Mouse (Mus musculus): ENCODE measurements around the gene Rhd. TPM values are rescaled to one million over a fixed set of nuclear protein-coding genes. Genes with fewer than 3 reads are reported as not detected.

Gene Rhd
- total RNA-seq, 2 experiments from 2014 or later, result not detected

DNA sequence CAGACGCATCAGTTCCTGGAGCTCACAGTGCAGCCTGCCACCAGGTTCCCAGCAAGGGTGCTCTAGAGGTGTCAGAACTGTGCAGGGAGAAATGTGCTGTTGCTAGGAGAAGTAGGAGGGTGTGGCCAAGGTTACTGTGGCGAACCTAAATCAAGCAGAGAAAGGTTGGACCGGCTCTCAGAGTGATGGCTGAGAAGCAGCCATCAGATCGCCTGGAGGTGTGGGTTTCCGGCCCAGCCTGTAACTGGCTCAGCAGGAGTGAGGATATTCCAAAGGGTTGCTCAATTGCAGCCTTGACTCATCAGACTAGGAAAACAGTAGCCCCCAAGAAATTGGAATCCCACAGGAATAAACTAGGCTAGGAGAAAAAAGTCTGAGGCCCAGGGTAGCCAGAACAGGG is 7.8 kb upstream of the Rhd start:
- DNase-seq (ENCODE audit: low spot score in 2 of 2), result no peak

DNA sequence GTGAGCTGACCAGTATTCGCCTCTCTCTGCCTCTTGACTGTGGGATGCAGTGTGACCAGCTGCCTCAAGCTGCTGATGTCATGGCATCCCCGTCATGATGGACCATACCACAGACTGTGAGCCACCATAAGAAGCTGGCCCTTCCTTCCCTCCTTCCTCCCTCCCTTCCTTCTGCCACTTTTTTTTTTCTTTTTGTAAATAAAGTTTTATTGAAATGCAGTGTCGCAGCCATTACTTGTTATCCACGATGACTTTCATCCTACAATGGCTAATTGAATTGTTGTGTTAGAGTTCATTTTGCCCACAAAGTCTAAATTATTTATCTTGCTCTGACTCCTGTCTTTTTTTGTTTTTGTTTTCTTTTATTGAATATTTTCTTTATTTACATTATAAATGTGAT is 5.8 kb upstream of the Rhd start:
- DNase-seq (ENCODE audit: low spot score in 2 of 2), result no peak

DNA sequence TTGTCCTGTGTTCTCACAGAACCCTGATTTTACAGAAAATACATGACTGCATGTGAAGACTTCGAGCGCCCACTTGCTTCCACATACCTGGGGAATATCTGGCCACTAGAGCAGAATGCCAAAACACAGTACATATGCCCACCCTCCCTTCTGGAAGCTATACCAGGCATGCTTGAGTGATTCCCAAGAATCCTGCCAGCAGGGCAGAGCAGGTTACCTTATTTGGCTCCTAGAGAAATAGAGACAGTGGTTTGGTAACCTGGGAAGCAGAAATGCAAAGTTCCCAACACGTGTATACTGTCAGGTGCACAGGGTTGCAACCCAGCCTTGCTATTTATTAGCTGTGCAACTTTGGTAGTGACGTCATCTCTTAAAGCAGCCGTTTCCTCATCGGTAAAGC is 2.5 kb upstream of the Rhd start:
- no peak for DNase-seq (ENCODE audit: low spot score in 2 of 2)

DNA sequence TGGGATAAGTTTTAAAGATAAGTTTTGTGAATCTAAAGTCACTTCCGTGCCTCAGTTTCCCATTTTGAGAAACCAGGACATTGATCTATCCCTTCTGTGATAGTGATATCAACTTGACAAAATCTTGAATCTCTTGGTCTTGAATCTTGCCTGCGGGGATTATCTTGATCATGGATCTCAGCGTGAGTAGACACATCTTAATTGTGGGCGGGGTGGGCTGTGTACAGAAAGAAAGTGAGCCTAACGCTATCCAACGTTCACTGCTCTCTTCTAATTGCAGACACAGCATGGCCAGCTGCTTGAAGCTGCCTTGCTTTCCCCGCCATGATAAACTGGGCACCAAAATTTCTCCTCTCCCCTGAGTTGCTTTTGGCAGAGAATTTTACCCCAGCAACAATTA is 1.3 kb upstream of the Rhd start:
- DNase-seq (ENCODE audit: low spot score in 2 of 2), result no peak

DNA sequence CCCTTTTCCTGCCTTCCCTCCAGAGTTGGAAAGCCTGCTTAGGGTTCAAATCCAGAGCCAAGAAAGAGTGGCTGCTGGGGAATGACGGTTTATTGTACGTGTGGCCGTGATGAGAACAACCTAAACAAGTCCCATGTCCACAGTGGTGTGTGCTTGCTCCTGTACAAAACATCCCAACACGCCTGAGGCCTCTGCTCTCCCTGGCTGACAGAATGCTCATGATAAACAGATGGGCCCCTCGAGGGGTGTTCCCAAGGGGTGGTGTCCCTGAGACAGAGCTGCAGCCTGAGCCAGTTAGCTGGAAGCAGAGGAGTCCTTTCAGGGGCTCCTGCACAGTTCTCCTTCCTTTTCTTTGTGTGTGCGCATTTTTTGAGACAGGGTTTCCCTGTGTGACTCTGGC is 1.0 kb downstream of the Rhd start:
- no peak for DNase-seq (ENCODE audit: low spot score in 2 of 2)

DNA sequence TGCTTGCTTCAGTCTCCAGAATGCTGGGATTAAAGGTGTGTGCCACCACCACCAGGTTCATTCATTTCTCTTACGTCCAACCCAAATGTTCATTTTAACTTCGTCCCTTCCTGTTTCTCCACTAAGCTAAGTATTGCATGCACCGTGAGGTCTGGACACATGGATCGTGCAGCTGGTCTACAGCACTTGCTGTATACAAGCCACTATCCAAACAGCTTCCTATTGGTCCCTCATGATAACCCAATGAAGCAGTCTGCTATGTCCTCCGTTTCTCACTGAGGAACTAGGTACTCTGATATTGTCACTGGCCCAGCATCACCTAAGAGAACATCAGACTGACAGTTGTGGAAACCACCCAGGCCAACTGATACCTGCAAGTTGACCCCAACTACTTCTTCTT is 1.5 kb downstream of the Rhd start:
- no peak for DNase-seq (ENCODE audit: low spot score in 2 of 2)

DNA sequence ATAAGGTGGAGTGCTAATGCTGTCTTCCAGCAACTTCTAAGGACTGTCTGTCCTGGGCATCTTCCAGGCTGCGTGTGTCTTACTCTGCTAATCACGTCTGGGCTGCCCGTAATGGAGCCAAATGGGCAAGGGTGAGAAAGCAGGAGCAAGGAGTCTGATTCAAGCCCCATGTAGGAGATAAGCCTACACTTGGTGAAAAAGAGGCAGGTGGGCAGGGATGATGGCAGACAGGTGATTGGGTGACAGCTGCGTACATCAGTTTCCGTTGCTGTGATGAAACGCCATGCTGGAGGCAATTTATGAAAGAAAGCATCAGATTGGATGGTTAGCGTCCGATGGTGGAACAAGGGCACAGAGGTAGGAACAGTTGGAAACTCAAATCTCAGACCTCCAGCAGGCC is 2.9 kb downstream of the Rhd start:
- DNase-seq (ENCODE audit: low spot score in 2 of 2), result no peak

DNA sequence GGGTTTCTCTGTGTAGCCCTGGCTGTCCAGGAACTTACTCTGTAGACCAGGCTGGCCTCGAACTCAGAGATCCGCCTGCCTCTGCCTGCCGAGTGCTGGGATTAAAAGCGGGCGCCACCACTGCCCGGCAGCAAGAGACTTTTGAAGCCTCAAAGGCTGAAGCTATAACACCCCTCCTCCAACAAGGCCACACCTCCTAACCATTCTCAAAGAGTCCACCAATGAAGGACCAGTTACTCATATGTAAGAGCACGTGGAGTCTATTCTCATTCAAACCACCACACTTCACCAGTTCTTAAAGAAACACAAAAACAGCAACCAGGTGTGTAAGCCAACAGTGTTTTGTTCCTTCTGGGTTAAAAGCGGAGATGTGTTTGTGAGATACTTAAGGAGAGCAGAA is 3.3 kb downstream of the Rhd start:
- DNase-seq (ENCODE audit: low spot score in 2 of 2), result no peak

DNA sequence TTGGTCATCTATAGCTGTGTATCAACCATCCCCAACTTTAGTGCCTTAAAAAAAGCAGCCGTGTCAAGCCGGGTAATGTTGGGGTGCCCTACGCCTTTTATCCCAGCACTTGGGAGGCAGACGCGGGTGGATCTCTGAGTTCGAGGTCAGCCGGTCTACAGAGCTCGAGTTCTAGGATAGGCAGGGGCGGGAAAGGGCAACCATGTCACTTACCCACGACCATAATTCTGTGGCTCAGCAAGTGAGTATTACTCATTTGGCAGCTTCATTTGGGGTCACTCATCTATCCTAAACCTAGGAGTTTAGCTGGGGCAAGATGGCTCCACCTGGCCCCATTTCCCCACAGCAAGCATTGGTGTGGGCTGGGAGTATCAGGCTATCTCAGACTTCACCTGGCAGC is 3.7 kb downstream of the Rhd start:
- DNase-seq (ENCODE audit: low spot score in 2 of 2), result no peak

DNA sequence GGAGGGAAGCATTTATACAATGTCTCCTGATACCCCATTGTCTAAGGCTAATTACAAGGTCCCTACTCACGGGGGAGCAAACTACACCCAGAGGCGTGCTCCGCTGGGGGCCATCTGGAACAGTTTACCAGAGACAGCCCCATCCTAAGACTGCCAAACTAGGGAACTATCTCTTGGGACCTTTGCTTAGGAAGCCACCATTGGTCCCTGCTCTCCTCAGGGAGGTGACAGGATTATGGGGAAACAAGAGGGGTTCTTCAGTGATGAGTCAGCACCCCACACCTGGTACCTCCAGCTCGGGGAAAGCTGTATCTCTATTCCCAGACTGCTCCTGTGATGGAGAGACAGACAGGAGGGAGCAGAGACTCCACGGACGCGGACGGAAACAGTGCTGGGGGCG is 4.2 kb downstream of the Rhd start:
- no peak for DNase-seq (ENCODE audit: low spot score in 2 of 2)

DNA sequence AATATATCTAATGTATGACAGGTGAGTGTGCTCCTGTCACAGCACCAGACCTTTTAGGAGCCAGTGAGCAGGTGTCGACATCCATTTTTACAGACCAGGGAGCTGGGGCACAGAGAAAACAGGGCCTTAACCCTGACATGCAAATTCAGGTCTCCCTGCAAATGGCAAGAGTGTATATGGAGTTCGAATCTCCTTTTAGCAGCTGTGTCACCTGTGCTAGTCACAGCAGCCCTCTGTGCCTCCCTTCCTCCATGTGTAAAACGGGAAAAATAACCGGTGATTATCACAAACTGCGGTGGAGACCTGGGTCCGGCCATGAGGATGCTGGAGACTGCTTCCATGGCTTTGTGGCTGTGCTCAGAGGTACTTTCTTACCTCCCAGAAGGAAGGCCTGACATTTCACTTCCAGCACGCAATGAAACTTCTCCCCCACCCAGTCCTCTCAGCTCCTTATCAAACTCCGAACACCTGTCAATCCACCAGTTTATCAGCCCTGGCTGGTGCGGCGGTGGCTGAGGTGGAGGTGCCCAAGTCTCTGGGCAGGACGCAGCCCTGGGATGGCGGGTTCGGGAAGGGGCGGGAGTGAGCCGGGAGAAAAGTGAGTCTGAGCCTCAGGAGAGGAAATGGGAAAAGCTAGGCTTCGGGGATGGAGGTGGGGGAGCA is 4.9 kb downstream of the Rhd start:
- DNase-seq (ENCODE audit: low spot score in 2 of 2), result no peak

DNA sequence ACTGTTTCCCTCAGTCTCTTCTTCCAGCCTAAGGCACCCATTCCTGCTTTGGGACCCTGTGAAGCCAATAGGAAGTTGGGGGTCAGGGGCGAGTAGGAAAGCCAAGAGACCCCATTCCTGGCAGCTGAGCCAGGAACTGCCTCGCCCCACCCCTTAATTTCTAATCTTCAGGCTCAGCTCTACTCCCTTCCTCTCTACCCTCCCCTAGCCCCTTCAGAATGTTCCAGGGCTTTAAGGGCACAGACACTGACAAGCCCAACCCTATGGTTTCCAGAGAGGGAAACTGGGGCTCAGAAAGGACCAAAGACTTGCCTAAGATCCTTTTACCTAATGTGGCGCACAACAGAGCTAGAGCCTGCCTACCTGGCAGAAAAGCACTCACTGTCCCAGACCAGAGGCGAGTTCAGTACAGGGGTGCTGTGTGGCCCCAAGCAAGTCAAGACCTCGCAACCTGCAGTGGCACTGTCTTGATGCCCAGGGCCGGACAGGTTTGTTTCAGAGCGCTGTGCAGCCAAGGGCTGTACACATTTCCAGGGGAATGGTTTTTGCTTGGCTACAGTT is 5.6 kb downstream of the Rhd start:
- DNase-seq (ENCODE audit: low spot score in 2 of 2), result no peak

DNA sequence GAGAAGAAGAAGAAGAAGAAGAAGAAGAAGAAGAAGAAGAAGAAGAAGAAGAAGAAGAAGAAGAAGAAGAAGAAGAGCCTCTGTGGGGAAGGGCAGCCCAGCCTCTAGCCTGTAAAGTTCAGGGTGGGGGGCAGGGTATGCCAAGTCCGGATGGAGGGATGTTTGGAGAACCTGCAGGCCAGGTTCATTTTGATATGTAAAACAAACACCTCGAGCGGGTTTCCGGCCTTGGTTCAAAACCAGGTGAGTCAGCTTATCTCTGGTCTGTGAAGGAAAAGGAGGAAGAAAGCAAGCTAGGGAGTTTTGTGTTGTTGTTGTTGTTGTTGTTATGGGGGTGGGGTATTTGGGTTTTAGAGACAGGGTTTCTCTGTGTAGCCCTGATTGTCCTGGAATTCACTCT is 7.1 kb downstream of the Rhd start:
- no peak for DNase-seq (ENCODE audit: low spot score in 2 of 2)

DNA sequence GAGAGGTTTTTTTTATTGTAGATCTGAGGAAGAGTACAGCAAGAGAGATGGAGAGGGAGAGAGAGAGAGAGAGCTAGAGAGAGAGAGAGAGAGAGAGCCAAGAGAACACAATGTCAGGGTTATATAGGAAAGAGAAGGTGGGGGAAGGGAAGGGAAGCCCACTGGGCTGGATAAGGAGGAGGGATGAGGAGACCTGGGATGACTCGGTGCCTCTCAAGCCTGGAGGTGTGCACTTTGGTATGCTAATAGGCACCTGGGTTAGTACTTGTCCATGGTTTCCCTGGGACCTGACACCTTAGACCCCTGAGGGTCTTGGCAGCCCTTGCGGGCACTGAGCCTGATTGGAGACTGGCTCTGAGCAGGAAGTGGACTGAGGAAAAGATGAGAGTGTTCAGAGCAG is 7.6 kb downstream of the Rhd start:
- DNase-seq (ENCODE audit: low spot score in 2 of 2), result no peak

DNA sequence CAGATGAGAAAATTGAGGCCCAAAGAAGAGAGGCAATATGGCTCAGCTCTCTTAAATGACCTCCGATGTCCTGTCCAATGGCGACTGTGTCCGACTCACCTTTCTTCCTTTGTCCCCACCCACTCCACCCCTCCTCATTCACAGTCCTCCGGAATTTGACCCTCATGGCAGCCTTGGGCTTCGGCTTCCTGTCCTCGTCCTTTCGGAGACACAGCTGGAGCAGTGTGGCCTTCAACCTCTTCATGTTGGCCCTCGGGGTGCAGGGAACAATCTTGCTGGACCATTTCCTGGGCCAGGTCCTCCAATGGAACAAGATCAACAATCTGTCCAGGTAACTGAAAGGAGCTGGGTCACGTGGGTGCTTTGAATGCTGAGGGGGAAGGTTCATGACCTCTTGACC is 11.8 kb downstream of the Rhd start:
- no peak for DNase-seq (ENCODE audit: low spot score in 2 of 2)

DNA sequence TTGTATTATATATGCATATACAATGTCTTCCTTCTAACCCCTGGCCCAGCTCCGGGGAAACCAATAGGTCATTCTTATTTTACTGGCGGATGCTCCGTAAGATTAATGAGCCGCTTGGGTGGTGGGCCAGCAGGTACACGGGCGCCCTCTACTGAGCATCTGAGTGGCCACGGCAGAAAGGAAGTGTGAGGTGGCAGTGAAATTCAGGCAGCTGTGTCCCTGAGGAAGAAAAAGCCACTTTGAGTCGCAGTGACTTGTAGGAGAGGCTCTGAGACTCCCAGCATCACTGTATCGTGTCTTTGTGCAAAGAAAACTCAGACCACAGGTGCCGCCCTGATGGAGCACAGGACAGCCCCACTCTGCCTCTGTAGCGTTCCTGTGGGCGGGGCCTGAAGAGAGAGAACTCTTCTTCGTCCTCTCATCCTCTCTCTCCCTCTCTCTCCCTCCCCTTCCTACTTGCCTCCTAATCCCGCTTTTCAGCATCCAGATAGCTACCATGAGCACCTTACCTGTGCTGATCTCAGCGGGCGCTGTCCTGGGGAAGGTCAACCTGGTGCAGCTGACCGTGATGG is 15.2 kb downstream of the Rhd start:
- DNase-seq (ENCODE audit: low spot score in 2 of 2), result peak; percentile 77 to 83

DNA sequence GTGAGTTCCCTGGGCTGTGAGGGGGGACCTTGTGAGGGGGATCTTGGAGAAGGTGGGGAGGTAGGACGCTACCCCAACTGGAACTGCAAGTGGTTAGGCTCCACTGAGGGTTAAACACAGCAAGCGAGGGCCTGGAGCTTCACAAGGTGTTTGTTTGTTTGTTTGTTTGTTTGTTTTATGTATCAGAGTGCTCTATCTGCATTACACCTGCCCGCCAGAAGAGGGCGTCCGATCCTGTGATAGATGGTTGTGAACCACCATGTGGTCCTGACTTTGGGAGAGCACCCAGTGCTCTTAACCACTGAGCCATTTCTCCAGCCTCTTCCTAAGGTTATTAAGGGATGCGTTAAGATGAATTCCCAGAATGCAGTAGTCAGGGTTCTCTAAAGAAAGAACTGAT is 15.7 kb downstream of the Rhd start:
- DNase-seq (ENCODE audit: low spot score in 2 of 2), result peak in 1 of 2 experiments; percentile 25

DNA sequence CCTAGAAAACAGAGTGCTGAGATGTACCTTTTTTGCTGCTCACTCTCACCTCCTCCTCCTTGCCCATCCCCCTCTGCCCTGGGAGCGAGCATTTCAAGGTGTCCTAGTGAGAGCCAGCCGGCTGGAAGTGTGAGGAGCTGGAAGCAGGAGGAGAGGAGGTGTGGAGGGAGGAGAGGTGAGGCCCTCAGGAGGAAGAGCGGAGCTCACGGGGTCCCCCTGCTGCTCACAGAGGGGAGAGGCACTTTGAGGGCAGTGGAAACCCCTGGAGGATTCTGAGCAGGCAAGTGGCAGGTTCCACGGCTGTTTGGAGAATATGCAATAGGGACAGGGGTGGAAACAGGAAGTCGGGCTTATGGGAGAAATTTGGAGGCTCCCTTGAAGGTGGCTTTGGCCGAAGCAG is 18.9 kb downstream of the Rhd start:
- DNase-seq (ENCODE audit: low spot score in 2 of 2), result peak in 1 of 2 experiments; percentile 15

DNA sequence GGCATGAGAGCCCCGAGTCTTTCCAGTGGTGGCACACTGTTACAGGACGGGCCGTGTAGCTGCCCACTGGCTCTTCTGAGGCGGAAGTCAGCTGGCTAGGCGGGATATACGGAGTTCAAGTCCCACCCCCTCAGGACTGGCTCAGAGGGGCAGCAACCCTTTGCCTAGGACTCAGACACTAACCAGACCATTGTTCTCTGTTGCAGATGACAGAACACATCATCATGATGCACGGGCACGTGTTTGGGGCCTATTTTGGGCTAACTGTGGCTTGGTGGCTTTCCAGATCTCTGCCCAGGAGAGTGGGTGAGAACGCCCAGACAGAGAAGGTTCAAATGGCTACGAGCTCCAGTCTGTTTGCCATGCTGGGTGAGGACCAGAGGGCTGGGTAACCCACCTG is 19.5 kb downstream of the Rhd start:
- no peak for DNase-seq (ENCODE audit: low spot score in 2 of 2)

DNA sequence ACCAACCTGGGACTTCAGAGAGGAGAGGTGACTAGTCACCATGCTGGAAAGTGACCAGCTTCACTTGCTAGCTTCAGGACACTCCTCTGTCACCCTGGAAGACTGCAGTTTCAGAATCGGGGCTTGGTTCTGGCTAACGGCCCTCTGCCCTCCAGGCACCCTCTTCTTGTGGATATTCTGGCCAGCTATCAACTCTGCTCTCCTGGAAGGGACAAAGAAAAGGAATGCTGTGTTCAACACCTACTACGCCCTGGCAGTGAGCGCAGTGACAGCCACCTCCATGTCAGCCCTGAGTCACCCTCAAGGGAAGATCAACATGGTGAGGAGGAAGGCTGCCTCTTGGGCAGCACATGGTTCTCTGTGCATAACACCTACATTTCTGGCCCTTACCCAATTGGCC is 20.0 kb downstream of the Rhd start:
- no peak for DNase-seq (ENCODE audit: low spot score in 2 of 2)

DNA sequence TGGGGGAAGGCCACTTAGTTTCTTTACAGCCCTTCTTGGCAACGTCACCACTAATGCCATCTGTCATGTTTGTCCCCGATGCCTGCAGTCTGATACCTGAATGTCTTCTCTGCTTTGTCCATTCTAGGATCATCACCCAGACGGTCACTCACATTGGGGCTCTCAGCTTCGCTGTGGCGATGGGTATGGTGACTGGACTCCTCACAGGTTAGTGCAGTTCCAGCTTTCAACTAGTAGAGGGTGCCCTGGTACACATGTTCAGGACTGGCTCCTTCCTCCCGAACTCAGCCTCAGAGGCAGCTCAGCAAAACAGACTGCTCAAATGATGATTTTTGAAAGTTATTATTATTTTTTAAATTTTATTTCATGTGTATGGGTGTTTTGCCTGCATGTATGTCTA is 27.8 kb downstream of the Rhd start:
- DNase-seq (ENCODE audit: low spot score in 2 of 2), result peak; percentile 61 to 66

DNA sequence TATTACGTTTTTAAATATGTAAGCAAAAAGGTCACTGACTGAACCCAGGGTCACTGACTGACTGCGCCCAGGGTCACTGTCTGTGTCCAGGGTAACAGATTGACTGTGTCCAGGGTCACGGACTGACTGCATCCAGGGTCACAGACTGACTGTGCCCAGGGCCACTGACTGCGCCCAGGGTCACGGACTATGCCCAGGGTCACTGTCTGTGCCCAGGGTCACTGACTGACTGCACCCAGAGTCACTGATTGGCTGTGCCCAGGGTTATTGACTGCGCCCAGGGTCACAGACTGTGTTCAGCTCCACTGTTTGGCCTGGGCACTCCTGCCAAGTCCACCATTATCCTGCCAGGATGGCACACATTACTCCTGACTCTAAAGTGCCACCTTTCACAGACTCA is 32.9 kb downstream of the Rhd start:
- no peak for DNase-seq (ENCODE audit: low spot score in 2 of 2)

DNA sequence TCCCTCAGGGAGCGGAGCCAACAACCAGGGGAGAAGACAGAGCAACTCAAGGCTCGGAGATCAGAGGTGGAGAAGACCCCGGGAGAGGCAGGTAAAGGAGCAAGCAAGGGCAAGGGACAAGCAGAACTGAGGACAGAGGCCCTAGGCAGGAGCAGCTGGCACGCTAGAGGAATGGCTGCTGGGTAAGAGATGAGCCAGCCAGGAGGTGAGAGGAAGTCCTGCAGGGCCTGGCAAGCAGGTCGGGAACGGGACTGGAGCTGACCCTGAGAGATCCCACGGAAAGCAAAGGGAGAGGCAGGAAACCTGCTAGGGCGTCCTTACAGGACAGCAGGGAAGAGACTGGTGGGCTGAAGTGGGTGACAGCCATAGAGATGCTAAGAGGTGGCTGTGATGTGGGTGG is 36.8 kb downstream of the Rhd start:
- no peak for DNase-seq (ENCODE audit: low spot score in 2 of 2)
